In the genomic region with DNA sequence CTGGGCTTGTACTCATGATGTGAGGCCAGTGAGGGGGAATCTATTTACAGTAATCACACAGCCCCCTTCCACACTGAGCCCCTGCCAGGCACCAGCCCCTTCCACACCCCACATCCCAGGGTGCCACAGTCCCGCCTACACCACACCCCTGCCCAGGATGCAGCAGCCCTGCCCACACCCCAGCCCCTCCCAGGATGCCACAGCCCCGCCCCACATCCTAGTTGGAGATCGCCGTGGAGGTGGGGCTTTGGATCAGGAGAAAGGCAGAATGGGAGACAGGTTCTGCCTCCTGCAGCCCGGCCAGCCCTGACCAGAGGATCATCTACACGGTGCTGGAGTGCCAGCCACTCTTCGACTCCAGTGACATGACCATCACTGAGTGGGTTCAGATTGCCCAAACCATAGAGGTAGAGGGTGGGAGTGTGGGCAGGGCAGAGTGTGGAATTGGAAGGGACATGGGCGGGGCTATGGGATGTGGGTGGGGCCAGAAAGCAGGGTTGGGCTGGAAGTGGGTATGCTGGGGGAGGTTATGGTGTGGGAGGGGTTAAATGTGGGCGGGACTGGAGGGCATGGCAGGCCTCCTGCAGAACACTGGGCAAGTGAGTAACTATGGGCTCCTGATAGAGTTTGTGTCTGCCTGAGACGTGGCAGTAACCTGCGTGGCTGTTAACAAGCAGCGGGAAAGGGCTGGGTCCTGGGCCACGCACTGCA, we compare ENCODE assay signal across 9 mouse cellular contexts. TPM values are rescaled to one million over a fixed set of nuclear protein-coding genes. Genes with fewer than 3 reads are reported as not detected.
A peak's percentile ranks its signal among the peaks of the same experiment; 100 is the strongest.
DNase-seq lines count a peak whose midpoint lies in the region; ATAC-seq and TF ChIP-seq lines count a peak whose summit lies in the region.
"Had no signal": no experiment of that assay in that cellular context is flagged by ENCODE, and none has a peak within 500 bp of the region (broad histone marks: within the 10 kb centered on the region; RNA-seq: fewer than 3 reads in every experiment).

No protein-coding gene starts in this region.

- peaks cover 7% of the 10 kb centered on the region for H3K4me1 ChIP-seq in forebrain, embryonic 11.5 days (replicated peaks; ENCODE audit: control insufficient read depth, insufficient read depth, low read length)
- H3K4me1 ChIP-seq in forebrain, postnatal 0 days (ENCODE audit: insufficient read depth), result no peaks in the 10 kb centered on the region
- H3K4me1 ChIP-seq in lung, embryonic 14.5 days (ENCODE audit: insufficient read depth), result no peaks in the 10 kb centered on the region
- peaks cover 16% of the 10 kb centered on the region for H3K4me1 ChIP-seq in embryonic facial prominence, embryonic 13.5 days
- H3K4me1 ChIP-seq in limb, embryonic 15.5 days, result peaks cover 11% of the 10 kb centered on the region

- no peak overlapping the region for H3K4me3 ChIP-seq in forebrain, embryonic 11.5 days (ENCODE audit: low read depth, low read length)
- no peak overlapping the region for H3K4me3 ChIP-seq in forebrain, postnatal 0 days (ENCODE audit: low read depth, low read length)
- no peak overlapping the region for H3K4me3 ChIP-seq in lung, embryonic 14.5 days (ENCODE audit: low read depth, low read length)
- peak overlapping the region; percentile 6; the same call in 1 of the 2 replicates for H3K4me3 ChIP-seq in embryonic facial prominence, embryonic 13.5 days
- no peak overlapping the region for H3K4me3 ChIP-seq in limb, embryonic 15.5 days

- H3K9me3 ChIP-seq in forebrain, embryonic 11.5 days (ENCODE audit: control insufficient read depth, low read length), result no peaks in the 10 kb centered on the region
- H3K9me3 ChIP-seq in forebrain, postnatal 0 days (ENCODE audit: low read length), result no peaks in the 10 kb centered on the region
- H3K9me3 ChIP-seq in lung, embryonic 14.5 days (ENCODE audit: low read depth, low read length), result no peaks in the 10 kb centered on the region
- no peaks in the 10 kb centered on the region for H3K9me3 ChIP-seq in embryonic facial prominence, embryonic 13.5 days
- no peaks in the 10 kb centered on the region for H3K9me3 ChIP-seq in limb, embryonic 15.5 days

- no peak overlapping the region for H3K4me2 ChIP-seq in forebrain, embryonic 11.5 days (ENCODE audit: low read depth, low read length, severe bottlenecking)
- no peak overlapping the region for H3K4me2 ChIP-seq in forebrain, postnatal 0 days (ENCODE audit: low read depth)
- no peak overlapping the region for H3K4me2 ChIP-seq in lung, embryonic 14.5 days
- 0 out of 2 replicates have a peak overlapping the region, but pooled peaks have one; percentile 30 for H3K4me2 ChIP-seq in embryonic facial prominence, embryonic 13.5 days
- no peak overlapping the region for H3K4me2 ChIP-seq in limb, embryonic 15.5 days

- no peak overlapping the region for H3K9ac ChIP-seq in forebrain, embryonic 11.5 days (ENCODE audit: low read length)
- H3K9ac ChIP-seq in forebrain, postnatal 0 days, result no peak overlapping the region
- no peak overlapping the region for H3K9ac ChIP-seq in lung, embryonic 14.5 days
- H3K9ac ChIP-seq in embryonic facial prominence, embryonic 13.5 days, result peak overlapping the region; percentile 40; the same call in 1 of the 2 replicates
- no peak overlapping the region for H3K9ac ChIP-seq in limb, embryonic 15.5 days

- no peak for TF ChIP-seq CTCF in forebrain, postnatal 0 days (IDR thresholded peaks at IDR 0.05; ENCODE audit: low read depth)
- TF ChIP-seq CTCF in lung, embryonic 14.5 days (IDR thresholded peaks at IDR 0.05; ENCODE audit: low read depth), result no peak

- WGBS in forebrain, embryonic 11.5 days, result 17% methylated on average over 13 of the region's 13 CpGs
- 21% methylated on average over 13 of the region's 13 CpGs for WGBS in forebrain, postnatal 0 days
- WGBS in lung, embryonic 14.5 days, result 16% methylated on average over 13 of the region's 13 CpGs
- WGBS in embryonic facial prominence, embryonic 13.5 days, result 15% methylated on average over 13 of the region's 13 CpGs
- 15% methylated on average over 13 of the region's 13 CpGs for WGBS in limb, embryonic 15.5 days

- peak; percentile 54 for ATAC-seq in forebrain, embryonic 11.5 days (replicated peaks; ENCODE audit: low FRiP score)
- no peak for ATAC-seq in forebrain, postnatal 0 days
- peak; percentile 48; the same call in 1 of the 2 replicates for ATAC-seq in lung, embryonic 14.5 days (ENCODE audit: insufficient read depth)
- ATAC-seq in embryonic facial prominence, embryonic 13.5 days (ENCODE audit: insufficient number of reproducible peaks, insufficient read depth, low FRiP score, low TSS enrichment, low read depth), result no peak
- ATAC-seq in limb, embryonic 15.5 days (ENCODE audit: insufficient number of reproducible peaks, low FRiP score, low TSS enrichment, low read depth), result peak; percentile 46

- H3K36me3 ChIP-seq in forebrain, embryonic 11.5 days (ENCODE audit: control insufficient read depth, insufficient read depth, low read length), result no peaks in the 10 kb centered on the region
- no peaks in the 10 kb centered on the region for H3K36me3 ChIP-seq in forebrain, postnatal 0 days (ENCODE audit: insufficient read depth)
- no peaks in the 10 kb centered on the region for H3K36me3 ChIP-seq in lung, embryonic 14.5 days (ENCODE audit: insufficient read depth)
- no peaks in the 10 kb centered on the region for H3K36me3 ChIP-seq in embryonic facial prominence, embryonic 13.5 days
- H3K36me3 ChIP-seq in limb, embryonic 15.5 days, result no peaks in the 10 kb centered on the region

- H3K27ac ChIP-seq in forebrain, embryonic 11.5 days (ENCODE audit: low read depth, low read length), result no peak overlapping the region
- H3K27ac ChIP-seq in forebrain, postnatal 0 days (ENCODE audit: low read depth, low read length), result no peak overlapping the region
- no peak overlapping the region for H3K27ac ChIP-seq in lung, embryonic 14.5 days (ENCODE audit: low read depth)
- H3K27ac ChIP-seq in embryonic facial prominence, embryonic 13.5 days, result no peak overlapping the region
- no peak overlapping the region for H3K27ac ChIP-seq in limb, embryonic 15.5 days

- no peak for DNase-seq in forebrain, embryonic 11.5 days (ENCODE audit: low spot score)
- no peak for DNase-seq in forebrain, postnatal 0 days
- no peak for DNase-seq in lung, embryonic 14.5 days
- DNase-seq in lung, postnatal 14 days, result no peak
- no peak for DNase-seq in urinary bladder, adult 18-20 months (ENCODE audit: low spot score in 2 of 2)
- no peak for DNase-seq in cerebellum, postnatal 25 days

- H3K27me3 ChIP-seq in forebrain, embryonic 11.5 days (ENCODE audit: control insufficient read depth, insufficient read depth, low read length), result no peaks in the 10 kb centered on the region
- no peaks in the 10 kb centered on the region for H3K27me3 ChIP-seq in forebrain, postnatal 0 days (ENCODE audit: insufficient read depth, low read length)
- no peaks in the 10 kb centered on the region for H3K27me3 ChIP-seq in lung, embryonic 14.5 days (ENCODE audit: insufficient read depth, low read length)
- no peaks in the 10 kb centered on the region; the same call in 1 of the 2 replicates for H3K27me3 ChIP-seq in embryonic facial prominence, embryonic 13.5 days
- 0 out of 2 replicates have a peak, but pooled peaks cover 11% of the 10 kb centered on the region for H3K27me3 ChIP-seq in limb, embryonic 15.5 days

RNA-seq across cellular contexts. Expression of gene Aspg, which starts 6.4 kb away (rescaled TPM):
- 0.29 and 1.1 TPM in 2 replicates for polyA plus RNA-seq in forebrain, embryonic 11.5 days (2014; fragmentation: Nextera tagmentation; extraction: Ambion mirVana)
- 2.9 and 3.9 TPM in 2 replicates for total RNA-seq in forebrain, postnatal 0 days (2014; rRNA removed)
- 0.52 and 1.3 TPM in 2 replicates for polyA plus RNA-seq in forebrain, postnatal 0 days (2015; fragmentation: Nextera tagmentation; extraction: Ambion mirVana)
- polyA plus RNA-seq in lung, embryonic 14.5 days (2014; fragmentation: Nextera tagmentation; extraction: Ambion mirVana), result 1.6 TPM in 2 replicates
- 0.60 and 1.1 TPM in 2 replicates for polyA plus RNA-seq in embryonic facial prominence, embryonic 13.5 days (2015; fragmentation: Nextera tagmentation; extraction: Ambion mirVana)
- polyA plus RNA-seq in limb, embryonic 15.5 days (2015; fragmentation: Nextera tagmentation; extraction: Ambion mirVana), result 8.0 and 9.2 TPM in 2 replicates
- total RNA-seq: gastrocnemius, adult 8-10 months had no signal

RNA-seq across cellular contexts. Expression of gene Kif26a, which starts 33.2 kb away (rescaled TPM):
- polyA plus RNA-seq in forebrain, embryonic 11.5 days (2014; fragmentation: Nextera tagmentation; extraction: Ambion mirVana), result 6.4 and 7.1 TPM in 2 replicates
- 50.4 and 55.1 TPM in 2 replicates for total RNA-seq in forebrain, postnatal 0 days (2014; rRNA removed)
- 5.0 and 6.2 TPM in 2 replicates for polyA plus RNA-seq in forebrain, postnatal 0 days (2015; fragmentation: Nextera tagmentation; extraction: Ambion mirVana)
- polyA plus RNA-seq in lung, embryonic 14.5 days (2014; fragmentation: Nextera tagmentation; extraction: Ambion mirVana), result 2.2 and 2.3 TPM in 2 replicates
- 6.9 and 7.2 TPM in 2 replicates for polyA plus RNA-seq in embryonic facial prominence, embryonic 13.5 days (2015; fragmentation: Nextera tagmentation; extraction: Ambion mirVana)
- 6.3 and 8.7 TPM in 2 replicates for polyA plus RNA-seq in limb, embryonic 15.5 days (2015; fragmentation: Nextera tagmentation; extraction: Ambion mirVana)

Comparison
In these comparisons a context has a peak if more than half of its experiments do, and no peak if none do; other contexts are left out.
1. ATAC-seq: peak in forebrain, embryonic 11.5 days (single experiment), lung, embryonic 14.5 days (single experiment) and limb, embryonic 15.5 days (single experiment); none in forebrain, postnatal 0 days (single experiment) and embryonic facial prominence, embryonic 13.5 days (single experiment).